Mouse (Mus musculus): ENCODE measurements at regions not wholly inside any gene's neighbourhood (a gene's known extent, or its start where the extent isn't known, plus 50 kb on each side); places are given as distances from the start of the nearest gene placed in this dataset.
"Not testable (repeated sequence)": the region's sequence is repeated elsewhere in the genome, so short reads cannot be mapped to it uniquely, and the experiment has no call there.

DNA sequence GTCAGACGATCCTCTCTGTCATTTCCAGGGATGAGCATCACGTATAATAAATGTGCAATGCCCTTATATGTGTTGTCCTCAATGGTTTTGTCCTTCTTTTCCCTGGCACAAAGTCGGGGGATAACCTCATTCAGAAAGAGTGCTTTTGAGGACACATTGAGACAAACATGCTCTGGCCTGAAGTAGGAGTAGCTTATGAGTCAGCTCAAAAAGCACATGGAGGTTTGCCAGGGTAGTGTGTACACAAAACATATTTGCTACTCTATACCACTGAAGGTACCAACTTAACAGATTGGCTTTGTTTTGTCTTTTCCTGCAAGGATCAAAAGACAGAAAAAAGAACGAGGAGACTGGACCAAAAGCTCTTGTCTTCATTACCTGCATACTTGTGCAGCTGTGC lies 682.1 kb upstream of the Grid2 start:
- 89% methylated on average over 4 of the region's 4 CpGs for WGBS

GRCm38 (mm10) chr6:62576200-62576599 lies 679.5 kb upstream of the Grid2 start:
- 28% methylated on average over 5 of the region's 5 CpGs for WGBS
- Histone ChIP-seq H3K27ac (no peak overlapping the region), H3K9me3 (no peaks in the 10 kb centered on the region), H3K4me3 (replicated peaks) (no peak overlapping the region), H3K36me3 (no peaks in the 10 kb centered on the region), H3K4me2 (replicated peaks) (no peak overlapping the region), H3K4me1 (replicated peaks) (no peaks in the 10 kb centered on the region), H3K27me3 (no peaks in the 10 kb centered on the region), H3K9ac (replicated peaks) (no peak overlapping the region)
- ATAC-seq, result peak; percentile 48; the same call in 1 of the 2 replicates

More for the DNA sequence above, 682.1 kb upstream of the Grid2 start:
- H3K4me3 ChIP-seq (replicated peaks), result no peak overlapping the region
- H3K9ac ChIP-seq (replicated peaks), result no peak overlapping the region
- H3K4me2 ChIP-seq (replicated peaks), result no peak overlapping the region
- H3K27me3 ChIP-seq, result no peaks in the 10 kb centered on the region
- no peak overlapping the region for H3K27ac ChIP-seq
- H3K36me3 ChIP-seq, result no peaks in the 10 kb centered on the region
- H3K9me3 ChIP-seq, result no peaks in the 10 kb centered on the region
- H3K4me1 ChIP-seq (replicated peaks), result no peaks in the 10 kb centered on the region
- no peak for ATAC-seq

DNA sequence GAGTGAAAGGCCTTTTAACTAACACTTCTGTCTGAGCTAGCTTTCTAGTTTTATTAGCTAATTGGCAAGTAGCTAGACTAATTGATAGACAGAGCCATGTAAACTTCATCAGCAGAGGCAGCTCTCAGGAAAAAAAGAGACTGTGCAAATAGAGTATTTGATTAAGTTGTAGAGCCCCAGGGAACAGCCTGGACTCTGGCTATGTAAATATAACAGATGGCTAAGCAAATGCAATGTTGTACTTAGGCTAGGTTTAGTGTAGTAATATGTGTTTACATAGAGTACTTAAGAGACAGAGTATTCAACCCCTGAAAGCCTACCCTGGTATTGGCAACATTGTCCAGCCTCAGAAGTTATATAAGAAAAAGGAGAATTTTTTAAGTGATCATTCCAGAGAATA lies 635.1 kb upstream of the Grid2 start:
- Histone ChIP-seq H3K4me3 (replicated peaks) (no peak overlapping the region), H3K9ac (replicated peaks) (no peak overlapping the region), H3K9me3 (no peaks in the 10 kb centered on the region), H3K36me3 (no peaks in the 10 kb centered on the region), H3K27ac (no peak overlapping the region), H3K4me2 (replicated peaks) (no peak overlapping the region), H3K27me3 (no peaks in the 10 kb centered on the region), H3K4me1 (replicated peaks) (no peaks in the 10 kb centered on the region)
- ATAC-seq, result 0 out of 2 replicates have a peak, but pooled peaks have one; percentile 30

DNA sequence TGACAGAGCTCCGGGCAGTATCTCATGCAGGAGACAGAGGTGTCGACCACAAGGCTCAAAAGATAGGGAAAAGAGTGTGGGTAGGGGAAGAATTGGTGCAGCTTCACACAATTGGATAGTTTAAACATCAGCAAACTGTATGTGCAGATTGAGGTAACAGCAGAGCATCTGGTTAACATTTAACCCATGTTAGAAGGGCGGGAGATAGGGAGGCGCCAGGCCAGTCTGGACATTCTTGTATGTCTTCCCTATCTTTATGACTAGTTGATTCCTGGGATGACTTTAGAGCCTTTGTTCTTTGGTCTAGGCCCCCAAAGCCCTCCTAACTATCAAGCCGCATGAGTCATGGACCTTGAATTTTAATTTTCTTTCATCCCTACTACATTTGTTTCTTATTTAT lies 587.6 kb upstream of the Grid2 start:
- not testable (repeated sequence) for H3K9me3 ChIP-seq; H3K4me2 ChIP-seq (replicated peaks); ATAC-seq; H3K27me3 ChIP-seq; H3K4me3 ChIP-seq (replicated peaks); H3K4me1 ChIP-seq (replicated peaks); H3K36me3 ChIP-seq; H3K27ac ChIP-seq; H3K9ac ChIP-seq (replicated peaks)
- 88% methylated on average over 5 of the region's 5 CpGs for WGBS

DNA sequence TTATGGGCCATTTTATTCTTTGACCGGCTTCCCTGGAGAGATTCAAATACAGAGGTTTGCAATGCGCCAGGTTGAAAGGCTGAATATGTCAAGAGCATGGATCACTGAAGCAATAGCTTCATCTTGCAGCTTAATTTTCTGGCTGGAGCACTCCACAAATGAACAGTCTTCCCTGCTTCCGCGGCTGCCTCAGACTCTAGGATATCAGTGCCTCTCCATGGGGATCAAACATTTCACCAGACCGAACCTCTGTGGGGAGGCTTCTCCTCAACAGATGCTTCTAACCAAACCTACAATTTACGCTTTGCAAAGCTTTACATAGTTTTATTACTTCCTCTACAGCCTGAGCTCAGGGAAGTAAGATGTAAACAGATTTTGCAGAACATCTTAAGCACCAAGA lies 537.3 kb upstream of the Grid2 start:
- Histone ChIP-seq H3K4me3 (replicated peaks) (no peak overlapping the region), H3K4me1 (replicated peaks) (no peaks in the 10 kb centered on the region), H3K4me2 (replicated peaks) (no peak overlapping the region), H3K27ac (no peak overlapping the region), H3K36me3 (no peaks in the 10 kb centered on the region), H3K9me3 (no peaks in the 10 kb centered on the region), H3K9ac (replicated peaks) (no peak overlapping the region), H3K27me3 (no peaks in the 10 kb centered on the region)
- 49% methylated on average over 6 of the region's 6 CpGs for WGBS
- no peak for ATAC-seq

DNA sequence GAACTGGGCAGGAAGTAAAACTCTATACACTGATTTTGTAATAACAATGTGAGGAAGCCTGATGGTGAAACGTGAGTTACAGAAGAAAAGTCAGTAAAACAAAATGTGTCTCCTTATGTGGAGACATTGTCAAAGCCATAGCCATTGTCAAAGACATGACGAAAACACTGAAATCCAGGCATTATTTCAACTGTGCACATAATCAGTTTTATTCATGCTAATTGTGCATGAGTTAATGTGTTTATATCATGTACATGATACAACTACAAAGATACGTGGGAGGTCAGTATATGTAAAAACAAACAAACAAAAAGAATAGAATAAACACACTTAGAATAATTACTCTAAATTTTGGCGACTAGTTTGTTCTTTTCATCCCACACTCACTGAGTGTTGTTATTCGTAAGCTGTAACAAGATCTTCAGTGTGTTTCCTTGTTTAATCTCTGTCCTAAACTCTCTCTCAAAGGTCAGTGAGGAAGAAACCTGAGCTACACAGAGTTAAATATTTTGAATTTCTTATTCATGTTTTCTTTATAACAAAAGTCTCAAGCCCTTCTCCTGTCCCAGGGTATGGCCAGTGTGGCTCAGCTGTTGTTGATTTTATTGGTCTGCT lies 536.0 kb upstream of the Grid2 start:
- no peaks in the 10 kb centered on the region for H3K9me3 ChIP-seq
- no peak for ATAC-seq
- no peaks in the 10 kb centered on the region for H3K27me3 ChIP-seq
- no peaks in the 10 kb centered on the region for H3K4me1 ChIP-seq (replicated peaks)
- 85% methylated on average over 5 of the region's 5 CpGs for WGBS
- H3K36me3 ChIP-seq, result no peaks in the 10 kb centered on the region
- H3K4me3 ChIP-seq (replicated peaks), result no peak overlapping the region
- no peak overlapping the region for H3K9ac ChIP-seq (replicated peaks)
- H3K4me2 ChIP-seq (replicated peaks), result no peak overlapping the region
- H3K27ac ChIP-seq, result no peak overlapping the region
